Mouse (Mus musculus) kidney, postnatal 0 days (tissue): ENCODE measurements around the gene Cenpb. TPM values are rescaled to one million over a fixed set of nuclear protein-coding genes. Genes with fewer than 3 reads are reported as not detected.
A peak's percentile ranks its signal among the peaks of the same experiment; 100 is the strongest.

ENCODE experiments used
- ATAC-seq: fragments of 200-750 bp; cut with Nextera tagmentation; replicated peaks from 2 replicates; pipeline ENCODE4 v1.8.0; 2017; ENCODE audit warnings: low read depth, moderate number of reproducible peaks, moderate TSS enrichment, moderate library complexity; ENCODE audit not compliant: low FRiP score
- DNase-seq: peaks from one replicate; pipeline ENCODE4 v3.0.0-alpha.2; 2016; ENCODE audit warnings: low spot score
- H3K27ac ChIP-seq: fragments of 300-500 bp; sonication (generic); 2 replicates; pipeline ENCODE4 v1.5.1; 2014; ENCODE audit warnings: mild to moderate bottlenecking
- H3K27me3 ChIP-seq: fragments of 300-500 bp; sonication (generic); 2 replicates; pipeline ENCODE4 v1.6.1; 2014; ENCODE audit warnings: low read length, mixed read lengths; ENCODE audit not compliant: insufficient read depth
- H3K36me3 ChIP-seq: fragments of 300-500 bp; sonication (generic); 2 replicates; pipeline ENCODE4 v1.6.1; 2014; ENCODE audit warnings: low read length, mixed read lengths; ENCODE audit not compliant: insufficient read depth
- H3K4me1 ChIP-seq: fragments of 300-500 bp; sonication (generic); replicated peaks from 2 replicates; pipeline ENCODE4 v1.6.1; 2014; ENCODE audit warnings: antibody characterized with exemption, low read length, mixed read lengths; ENCODE audit not compliant: insufficient read depth
- H3K4me2 ChIP-seq: fragments of 300-500 bp; sonication (generic); 2 replicates; pipeline ENCODE4 v1.6.1; 2014; ENCODE audit warnings: mild to moderate bottlenecking, low read length, moderate library complexity, mixed read lengths
- H3K4me3 ChIP-seq: fragments of 300-500 bp; sonication (generic); replicated peaks from 2 replicates; pipeline ENCODE4 v1.5.1; 2014; ENCODE audit warnings: low read depth, low read length
- H3K9ac ChIP-seq: fragments of 300-500 bp; sonication (generic); 2 replicates; pipeline ENCODE4 v1.6.1; 2014; ENCODE audit warnings: low read depth, low read length
- H3K9me3 ChIP-seq: fragments of 300-500 bp; sonication (generic); replicated peaks from 2 replicates; pipeline ENCODE4 v1.6.1; 2016; ENCODE audit warnings: low read length, inconsistent platforms, mixed read lengths
- CTCF ChIP-seq: IDR thresholded peaks from 2 replicates; pipeline ENCODE4 v1.5.1; 2016; ENCODE audit warnings: antibody characterized with exemption, low read depth, mild to moderate bottlenecking, moderate library complexity
- WGBS: fragments of 180-500 bp; shearing (Covaris S2); extraction: QIAGEN DNeasy Blood & Tissue Kit; methylation state at CpG from one replicate; pipeline ENCODE4 v1.1.7; 2014; 5-methylcytosine and 5-hydroxymethylcytosine counted together
- polyA plus RNA-seq: library from polyadenylated mRNA; unstranded; fragments of >200 nt; fragmentation: Nextera tagmentation; extraction: Ambion mirVana; gene quantifications from 2 replicates; pipeline ENCODE4 v1.2.1, GENCODE M21; 2015

Cenpb gene
- polyA plus RNA-seq, 1 experiment from 2014 or later, result 15.3 TPM

DNA sequence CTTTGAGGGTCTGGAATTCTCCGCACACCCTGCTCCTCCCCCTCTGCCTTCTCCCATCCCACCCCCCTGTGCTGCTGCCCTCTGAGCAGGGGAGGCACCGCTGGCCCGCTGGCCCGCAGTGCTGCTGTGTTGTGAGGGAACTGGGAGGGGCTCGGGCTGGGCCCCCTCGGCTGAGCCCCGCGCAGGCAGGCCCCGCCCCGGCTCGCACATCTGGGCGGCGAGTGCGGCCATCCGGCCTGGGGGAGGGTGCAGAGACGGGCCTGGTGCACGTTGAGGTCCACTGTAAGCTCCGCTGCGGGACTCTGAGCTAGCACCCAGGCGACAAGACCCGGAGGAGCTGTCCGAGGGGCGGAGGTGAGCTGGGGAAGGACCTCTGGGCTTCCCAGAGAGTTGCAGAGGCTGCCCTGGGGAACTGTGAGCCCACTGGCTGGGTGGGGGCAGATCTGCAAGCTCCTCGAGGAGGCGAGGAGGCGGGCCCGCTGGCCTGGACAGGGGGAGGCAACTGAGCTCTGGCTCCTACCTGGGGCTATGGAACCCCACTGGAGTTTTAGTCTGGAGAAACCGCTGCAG lies 52.6 kb downstream of the Cenpb start, which contains the start of gene Hspa12b:
Hspa12b (plus strand) TSS at position 120 of the 570 bp plus-strand sequence.
- DNase-seq, result peak; percentile 88
- peak within 1 kb of the TSS; percentile 83 for H3K4me2 ChIP-seq
- ATAC-seq, result peak; percentile 89
- H3K9ac ChIP-seq, result peak within 1 kb of the TSS; percentile 72
- peaks cover 17% of the 10 kb centered on the region for H3K4me1 ChIP-seq
- H3K36me3 ChIP-seq, result no peaks in the 10 kb centered on the region
- H3K9me3 ChIP-seq, result no peaks in the 10 kb centered on the region
- WGBS, result 1% methylated on average over 27 of the region's 28 CpGs
- no peaks in the 10 kb centered on the region for H3K27me3 ChIP-seq
- peak within 1 kb of the TSS; percentile 82 for H3K27ac ChIP-seq
- TF ChIP-seq CTCF, result no peak
- peak within 1 kb of the TSS; percentile 57 for H3K4me3 ChIP-seq

GRCm38 (mm10) chr2:131125964-131126815 lies 53.7 kb downstream of the Cenpb start:
- WGBS, result 48% methylated on average over 9 of the region's 9 CpGs
- DNase-seq (no peak), ATAC-seq (no peak)
- peaks cover 17% of the 10 kb centered on the region for H3K4me1 ChIP-seq
- H3K4me3 ChIP-seq, result no peak overlapping the region
- H3K36me3 ChIP-seq, result no peaks in the 10 kb centered on the region
- no peaks in the 10 kb centered on the region for H3K9me3 ChIP-seq
- no peaks in the 10 kb centered on the region for H3K27me3 ChIP-seq
- peak overlapping the region; percentile 83 for H3K4me2 ChIP-seq
- 0 out of 2 replicates have a peak overlapping the region, but pooled peaks have one; percentile 82 for H3K27ac ChIP-seq
- TF ChIP-seq CTCF, result no peak
- no peak overlapping the region for H3K9ac ChIP-seq

Other genes starting within 250 kb of the Cenpb start
- gene Gfra4, start 137.0 kb downstream of the Cenpb start, polyA plus RNA-seq, result 14.2 and 14.5 TPM in 2 replicates
- 1.1 and 1.9 TPM in 2 replicates for gene Adam33, start 116.3 kb downstream of the Cenpb start, polyA plus RNA-seq
- 0.33 and 0.41 TPM in 2 replicates for gene Siglec1, start 93.3 kb downstream of the Cenpb start, polyA plus RNA-seq
- gene Hspa12b, start 52.8 kb downstream of the Cenpb start, polyA plus RNA-seq, result 9.4 and 9.8 TPM in 2 replicates
- not detected in 2 replicates for gene Gm11037, start 46.6 kb downstream of the Cenpb start, polyA plus RNA-seq
- 84.8 and 91.5 TPM in 2 replicates for gene 1700037H04Rik, start 20.0 kb downstream of the Cenpb start, polyA plus RNA-seq
- 36.1 and 39.0 TPM in 2 replicates for gene Cdc25b, start 6.9 kb upstream of the Cenpb start, polyA plus RNA-seq
- 3.7 and 4.0 TPM in 2 replicates for gene Spef1, start 7.2 kb upstream of the Cenpb start, polyA plus RNA-seq
- gene Ap5s1, start 27.0 kb upstream of the Cenpb start, polyA plus RNA-seq, result 29.9 and 33.4 TPM in 2 replicates
- 31.8 and 34.2 TPM in 2 replicates for gene Mavs, start 54.0 kb upstream of the Cenpb start, polyA plus RNA-seq
- 32.1 and 36.7 TPM in 2 replicates for gene Pank2, start 82.4 kb upstream of the Cenpb start, polyA plus RNA-seq
- gene Rnf24, start 172.8 kb upstream of the Cenpb start, polyA plus RNA-seq, result 2.6 and 2.9 TPM in 2 replicates